Mouse (Mus musculus) thymus, postnatal 25 days (tissue): Measurements from ENCODE around the gene Gm5152.
"Not testable (repeated sequence)": the region's sequence is repeated elsewhere in the genome, so short reads cannot be mapped to it uniquely, and the experiment has no call there.

Experiments used
- DNase-seq: peaks from one replicate; pipeline ENCODE4 v3.0.0; 2022

Gm5152 gene

DNA sequence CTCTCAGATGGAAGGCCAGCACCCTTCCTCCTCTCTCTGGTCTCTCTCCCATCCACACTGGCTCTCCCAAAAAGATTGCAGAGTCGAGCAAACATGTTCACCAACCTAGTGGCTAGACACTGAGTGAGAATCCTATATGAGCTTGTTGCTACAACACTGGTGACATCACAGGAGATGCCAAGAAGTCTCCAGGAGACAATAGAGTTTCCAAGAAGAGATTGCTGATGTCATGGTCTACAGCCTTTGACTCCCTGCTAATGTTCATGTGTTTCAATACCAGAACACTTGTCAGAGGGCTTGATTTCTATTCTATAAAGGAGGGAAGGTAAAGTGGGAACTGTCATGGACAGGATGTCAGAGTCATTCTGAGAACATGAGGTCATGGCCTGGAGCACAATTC lies at the start of gene Gm5152:
TSS of gene Gm5152 (minus strand) at position 101 of the 400 bp plus-strand sequence.
- not testable (repeated sequence) for DNase-seq

DNA sequence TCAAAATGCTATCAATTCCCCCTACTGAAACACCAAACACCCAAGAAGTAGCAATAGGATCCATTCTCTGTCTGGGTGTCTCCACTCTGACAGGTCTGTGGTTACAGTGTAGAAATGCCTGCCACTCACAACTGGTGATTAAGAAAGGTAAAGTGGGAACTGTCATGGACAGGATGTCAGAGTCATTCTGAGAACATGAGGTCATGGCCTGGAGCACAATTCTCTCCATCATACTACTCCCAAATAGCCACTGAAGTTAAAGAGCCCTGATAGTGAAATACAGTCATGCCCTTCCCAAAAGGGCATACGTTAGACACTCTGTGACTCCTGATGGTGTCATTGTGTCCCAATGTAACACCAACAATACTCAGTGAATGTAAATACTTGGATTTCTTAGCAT lies 8.4 kb upstream of the Gm5152 start:
- not testable (repeated sequence) for DNase-seq

DNA sequence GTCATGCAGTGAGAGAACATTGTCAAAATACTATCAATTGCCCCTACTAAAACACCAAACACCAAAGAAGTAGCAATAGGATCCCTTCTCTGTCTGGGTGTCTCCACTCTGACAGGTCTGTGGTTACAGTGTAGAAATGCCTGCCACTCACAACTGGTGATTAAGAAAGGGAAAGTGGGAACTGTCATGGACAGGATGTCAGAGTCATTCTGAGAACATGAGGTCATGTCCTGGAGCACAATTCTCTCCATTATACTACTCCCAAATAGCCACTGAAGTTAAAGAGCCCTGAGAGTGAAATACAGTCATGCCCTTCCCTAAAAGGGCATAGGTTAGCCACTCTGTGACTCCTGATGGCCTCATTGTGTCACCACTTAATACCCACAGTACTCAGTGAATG lies 556 bp downstream of the Gm5152 start:
- not testable (repeated sequence) for DNase-seq

DNA sequence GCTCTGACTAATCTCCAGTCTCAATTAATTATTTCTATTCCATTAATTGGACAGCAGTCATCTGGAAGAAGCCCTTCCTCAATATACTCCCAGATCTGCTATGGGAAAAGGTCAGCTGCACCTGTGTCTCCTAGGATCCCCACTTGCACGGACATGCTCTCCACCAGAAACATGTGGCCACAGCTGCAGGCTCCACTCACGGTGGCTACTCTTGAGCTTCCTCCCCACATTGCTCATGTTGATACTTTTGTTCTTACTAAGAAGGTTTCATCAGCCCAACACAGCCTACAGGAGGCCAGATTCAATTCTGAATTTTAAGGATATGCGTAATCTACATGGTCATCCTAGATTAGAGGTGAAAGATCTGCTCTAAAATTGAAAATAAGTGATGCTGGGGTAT lies 5.9 kb downstream of the Gm5152 start:
- not testable (repeated sequence) for DNase-seq

DNA sequence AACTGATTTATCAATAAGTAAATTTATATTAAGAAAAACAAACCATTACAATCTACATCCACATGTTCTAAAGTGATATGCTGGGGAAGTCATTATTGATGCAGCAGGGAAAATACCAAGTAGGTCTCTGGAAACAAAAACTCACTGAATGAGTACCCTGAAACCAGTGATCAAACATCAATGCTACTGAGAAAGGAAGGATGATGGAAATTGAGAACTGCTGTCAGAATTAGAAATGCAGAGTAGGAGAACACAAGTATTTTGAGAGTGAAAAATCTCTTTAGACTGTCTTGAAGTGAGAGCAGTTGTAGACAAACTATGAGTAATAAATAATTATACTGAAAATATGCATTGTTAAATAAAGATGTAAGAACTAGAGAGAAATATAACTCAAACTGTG lies 26.0 kb downstream of the Gm5152 start:
- no peak for DNase-seq

DNA sequence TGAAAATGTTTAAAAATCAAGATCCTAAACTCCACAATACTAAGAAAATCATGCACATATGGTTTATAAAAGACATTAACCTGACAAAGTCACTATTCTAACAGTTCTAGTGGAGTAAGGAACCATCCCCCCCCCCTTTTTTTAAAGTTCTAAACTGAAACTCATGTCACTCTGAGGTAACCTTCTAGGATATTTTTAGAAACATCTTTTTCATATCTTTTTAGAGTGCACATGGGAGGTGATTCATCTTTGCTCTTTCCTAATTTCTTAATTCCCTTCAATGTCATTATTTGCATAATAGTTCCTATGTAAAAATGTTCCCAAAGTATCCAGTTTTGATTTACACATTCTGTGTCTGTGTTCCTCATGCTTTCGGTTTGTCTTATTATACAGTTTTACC lies 43.3 kb downstream of the Gm5152 start:
- no peak for DNase-seq

DNA sequence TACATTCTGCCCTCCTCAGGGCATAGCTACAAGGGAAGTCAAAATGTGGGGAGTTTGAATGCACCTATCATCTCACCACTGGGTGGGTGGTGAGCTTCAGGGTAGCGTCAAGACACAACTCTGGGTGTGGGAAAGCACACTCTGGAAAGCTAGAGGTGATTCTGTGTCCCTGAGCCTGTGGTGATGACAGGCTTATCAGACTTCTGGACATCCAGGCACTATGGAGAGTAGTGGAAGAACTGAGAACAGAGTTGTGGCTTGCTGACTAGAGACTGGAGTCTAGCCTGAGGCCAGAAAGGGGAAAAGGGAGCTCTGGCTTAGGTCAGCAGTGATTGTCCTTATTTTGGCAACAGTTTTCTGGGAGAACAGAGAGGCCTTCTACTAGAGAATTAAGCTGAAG lies 49.4 kb downstream of the Gm5152 start:
- DNase-seq, result no peak
